Mouse (Mus musculus) stomach, embryonic 16.5 days (tissue): ENCODE measurements around the gene Wnt9b. TPM values are rescaled to one million over a fixed set of nuclear protein-coding genes. Genes with fewer than 3 reads are reported as not detected.

Experiments
- ATAC-seq: fragments of 200-750 bp; cut with Nextera tagmentation; 2 replicates; pipeline ENCODE4 v1.8.0; 2017; ENCODE audit warnings: moderate number of reproducible peaks, moderate TSS enrichment; ENCODE audit not compliant: insufficient read depth, low FRiP score
- H3K27ac ChIP-seq: fragments of 300-500 bp; sonication (generic); 2 replicates; pipeline ENCODE4 v1.5.1; 2014; ENCODE audit warnings: low read length
- H3K27me3 ChIP-seq: fragments of 300-500 bp; sonication (generic); 2 replicates; pipeline ENCODE4 v1.6.1; 2014; ENCODE audit warnings: low read length, control low read depth, mixed read lengths; ENCODE audit not compliant: control insufficient read depth, insufficient read depth
- H3K36me3 ChIP-seq: fragments of 300-500 bp; sonication (generic); 2 replicates; pipeline ENCODE4 v1.6.1; 2014; ENCODE audit warnings: low read length; ENCODE audit not compliant: control insufficient read depth, insufficient read depth
- H3K4me1 ChIP-seq: fragments of 300-500 bp; sonication (generic); 2 replicates; pipeline ENCODE4 v1.6.1; 2014; ENCODE audit warnings: low read length, control low read depth, mixed read lengths; ENCODE audit not compliant: control insufficient read depth, insufficient read depth
- H3K4me2 ChIP-seq: fragments of 300-500 bp; sonication (generic); 2 replicates; pipeline ENCODE4 v1.6.1; 2014; ENCODE audit warnings: low read depth, low read length, mixed read lengths
- H3K4me3 ChIP-seq: fragments of 300-500 bp; sonication (generic); replicated peaks from 2 replicates; pipeline ENCODE4 v1.5.1; 2014; ENCODE audit warnings: mild to moderate bottlenecking, low read length
- H3K9ac ChIP-seq: fragments of 300-500 bp; sonication (generic); 2 replicates; pipeline ENCODE4 v1.6.1; 2014; ENCODE audit warnings: low read length
- H3K9me3 ChIP-seq: fragments of 300-500 bp; sonication (generic); replicated peaks from 2 replicates; pipeline ENCODE4 v1.6.1; 2016; ENCODE audit warnings: low read length, control low read depth; ENCODE audit not compliant: control insufficient read depth
- WGBS: fragments of 180-500 bp; shearing (Covaris S2); extraction: QIAGEN DNeasy Blood & Tissue Kit; methylation state at CpG from one replicate; pipeline ENCODE4 v1.1.7; 2014; 5-methylcytosine and 5-hydroxymethylcytosine counted together
- polyA plus RNA-seq: library from polyadenylated mRNA; unstranded; fragments of >200 nt; fragmentation: Nextera tagmentation; extraction: Ambion mirVana; gene quantifications from 2 replicates; pipeline ENCODE4 v1.2.1, GENCODE M21; 2015

Wnt9b gene
- polyA plus RNA-seq, 1 experiment from 2014 or later, result 0.06 TPM

GRCm38 (mm10) chr11:103696851-103697564 lies 52.6 kb downstream of the Wnt9b start:
- under 1% methylated on average over 18 of the region's 18 CpGs for WGBS
- H3K9me3 ChIP-seq, result no peaks in the 10 kb centered on the region
- no peaks in the 10 kb centered on the region for H3K36me3 ChIP-seq
- H3K4me1 ChIP-seq, result no peaks in the 10 kb centered on the region; the same call in 1 of the 2 replicates
- peak overlapping the region; percentile 68 for H3K4me2 ChIP-seq
- H3K4me3 ChIP-seq, result peak overlapping the region; percentile 80
- no peaks in the 10 kb centered on the region for H3K27me3 ChIP-seq
- peak overlapping the region; percentile 92 for H3K9ac ChIP-seq
- ATAC-seq, result peak; percentile 53
- peak overlapping the region; percentile 99 for H3K27ac ChIP-seq

- H3K4me3 ChIP-seq, result no peak overlapping the region
- 58% methylated on average over 1 of the region's 1 CpGs for WGBS
- no peak overlapping the region for H3K9ac ChIP-seq
- no peaks in the 10 kb centered on the region; the same call in 1 of the 2 replicates for H3K4me1 ChIP-seq
- H3K27me3 ChIP-seq, result no peaks in the 10 kb centered on the region
- no peaks in the 10 kb centered on the region for H3K9me3 ChIP-seq
- no peak overlapping the region for H3K27ac ChIP-seq
- H3K36me3 ChIP-seq, result no peaks in the 10 kb centered on the region
- ATAC-seq, result no peak
- no peak overlapping the region for H3K4me2 ChIP-seq
These were observed 56.4 kb downstream of the Wnt9b start for GRCm38 (mm10) chr11:103693241-103693640.

GRCm38 (mm10) chr11:103691036-103691435 lies 58.6 kb downstream of the Wnt9b start:
- no peak overlapping the region for H3K4me2 ChIP-seq
- H3K36me3 ChIP-seq, result peaks cover 10% of the 10 kb centered on the region; the same call in 1 of the 2 replicates
- no peak overlapping the region for H3K9ac ChIP-seq
- H3K4me1 ChIP-seq, result no peaks in the 10 kb centered on the region
- H3K4me3 ChIP-seq, result no peak overlapping the region
- no peaks in the 10 kb centered on the region for H3K27me3 ChIP-seq
- no peaks in the 10 kb centered on the region for H3K9me3 ChIP-seq
- WGBS, result 86% methylated on average over 1 of the region's 1 CpGs
- H3K27ac ChIP-seq, result no peak overlapping the region
- ATAC-seq, result no peak

DNA sequence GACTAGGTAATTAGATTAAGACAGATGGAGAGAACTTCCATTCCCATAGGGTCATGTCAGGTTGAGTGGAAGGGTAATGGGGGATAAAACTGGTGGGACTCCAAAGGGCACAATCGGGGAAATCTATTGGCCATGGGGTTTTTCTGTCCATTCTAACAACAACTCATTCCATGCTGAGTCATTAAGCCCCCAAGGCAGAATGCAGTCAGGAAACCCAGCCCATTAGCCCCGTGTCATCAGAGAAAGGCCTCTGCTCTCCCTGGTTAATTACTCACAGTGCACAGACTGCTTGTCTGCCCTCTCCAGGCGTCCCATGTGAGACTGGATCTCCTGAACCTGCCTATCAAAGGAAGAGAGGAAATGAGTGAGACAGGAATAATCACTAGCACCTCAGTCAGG lies 60.6 kb downstream of the Wnt9b start:
- Histone ChIP-seq H3K9me3 (no peaks in the 10 kb centered on the region), H3K36me3 (peaks cover 13% of the 10 kb centered on the region; the same call in 1 of the 2 replicates), H3K4me3 (no peak overlapping the region), H3K27ac (no peak overlapping the region), H3K4me2 (no peak overlapping the region), H3K4me1 (no peaks in the 10 kb centered on the region), H3K27me3 (no peaks in the 10 kb centered on the region), H3K9ac (no peak overlapping the region)
- WGBS, result 48% methylated on average over 3 of the region's 3 CpGs
- no peak for ATAC-seq

- Histone ChIP-seq H3K4me3 (no peak overlapping the region), H3K4me1 (no peaks in the 10 kb centered on the region), H3K27me3 (no peaks in the 10 kb centered on the region), H3K9ac (no peak overlapping the region), H3K27ac (no peak overlapping the region), H3K9me3 (no peaks in the 10 kb centered on the region), H3K36me3 (peaks cover 18% of the 10 kb centered on the region), H3K4me2 (no peak overlapping the region)
- 65% methylated on average over 6 of the region's 6 CpGs for WGBS
- no peak for ATAC-seq
These were observed 61.2 kb downstream of the Wnt9b start for GRCm38 (mm10) chr11:103688271-103688979.

- Histone ChIP-seq H3K9ac (no peak overlapping the region), H3K36me3 (peaks cover 26% of the 10 kb centered on the region), H3K27ac (no peak overlapping the region), H3K4me3 (no peak overlapping the region), H3K9me3 (no peaks in the 10 kb centered on the region), H3K27me3 (no peaks in the 10 kb centered on the region), H3K4me1 (no peaks in the 10 kb centered on the region), H3K4me2 (no peak overlapping the region)
- 78% methylated on average over 6 of the region's 6 CpGs for WGBS
- ATAC-seq, result no peak
These were observed 62.9 kb downstream of the Wnt9b start for GRCm38 (mm10) chr11:103686706-103687105.

DNA sequence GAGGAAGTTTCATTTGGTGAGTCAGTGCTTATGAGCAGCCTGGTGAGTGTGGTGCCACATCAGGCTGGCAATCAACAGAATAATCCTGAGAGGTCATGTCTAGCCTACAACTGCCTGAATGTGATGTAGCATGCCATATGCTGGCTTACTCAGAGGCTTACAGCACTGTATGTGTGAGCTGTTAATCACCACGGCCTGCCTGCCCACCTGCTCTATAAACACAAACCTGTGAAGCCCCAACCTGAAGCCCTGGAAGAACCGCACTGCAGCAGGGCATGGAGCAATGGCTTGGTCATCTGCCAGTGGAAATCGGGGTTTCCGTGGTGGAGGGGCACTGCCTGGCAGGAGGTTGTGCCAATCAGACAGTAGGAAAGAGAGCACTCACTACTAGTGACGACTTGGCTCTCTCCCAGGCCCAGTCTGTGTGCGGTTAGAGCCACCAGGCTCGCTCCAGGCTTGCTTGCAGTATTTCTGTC lies 64.3 kb downstream of the Wnt9b start:
- H3K4me1 ChIP-seq, result no peaks in the 10 kb centered on the region
- peaks cover 26% of the 10 kb centered on the region for H3K36me3 ChIP-seq
- no peak overlapping the region for H3K4me2 ChIP-seq
- H3K27me3 ChIP-seq, result no peaks in the 10 kb centered on the region
- 85% methylated on average over 7 of the region's 7 CpGs for WGBS
- ATAC-seq, result no peak
- H3K9me3 ChIP-seq, result no peaks in the 10 kb centered on the region
- H3K27ac ChIP-seq, result no peak overlapping the region
- H3K4me3 ChIP-seq, result no peak overlapping the region
- H3K9ac ChIP-seq, result no peak overlapping the region

- peaks cover 32% of the 10 kb centered on the region for H3K36me3 ChIP-seq
- 79% methylated on average over 11 of the region's 11 CpGs for WGBS
- H3K9ac ChIP-seq, result no peak overlapping the region
- no peaks in the 10 kb centered on the region for H3K27me3 ChIP-seq
- no peaks in the 10 kb centered on the region for H3K9me3 ChIP-seq
- H3K4me3 ChIP-seq, result no peak overlapping the region
- no peak overlapping the region for H3K27ac ChIP-seq
- H3K4me1 ChIP-seq, result no peaks in the 10 kb centered on the region
- no peak for ATAC-seq
- H3K4me2 ChIP-seq, result no peak overlapping the region
These were observed 65.8 kb downstream of the Wnt9b start for GRCm38 (mm10) chr11:103683667-103684334.
